Mouse (Mus musculus) forebrain, embryonic 10.5 days (tissue): ENCODE data around the gene Magi2. TPM values are rescaled to one million over a fixed set of nuclear protein-coding genes. Genes with fewer than 3 reads are reported as not detected.

Source experiments
- DNase-seq: peaks from one replicate; pipeline ENCODE4 v3.0.0-alpha.2; 2017; ENCODE audit warnings: low spot score; ENCODE audit errors: extremely low spot score
- H3K27ac ChIP-seq: fragments of 300-500 bp; sonication (generic); 2 replicates; pipeline ENCODE4 v1.5.1; 2016; ENCODE audit warnings: mild to moderate bottlenecking
- H3K27me3 ChIP-seq: fragments of 300-500 bp; sonication (generic); 2 replicates; pipeline ENCODE4 v1.6.1; 2016; ENCODE audit warnings: mild to moderate bottlenecking; ENCODE audit not compliant: poor library complexity, severe bottlenecking
- H3K36me3 ChIP-seq: fragments of 300-500 bp; sonication (generic); replicated peaks from 2 replicates; pipeline ENCODE4 v1.6.1; 2016; ENCODE audit warnings: mild to moderate bottlenecking, moderate library complexity
- H3K4me1 ChIP-seq: fragments of 300-500 bp; sonication (generic); 2 replicates; pipeline ENCODE4 v1.6.1; 2016
- H3K4me3 ChIP-seq: fragments of 300-500 bp; sonication (generic); 2 replicates; pipeline ENCODE4 v1.5.1; 2016; ENCODE audit warnings: mild to moderate bottlenecking, moderate library complexity
- H3K9me3 ChIP-seq: fragments of 300-500 bp; sonication (generic); 2 replicates; pipeline ENCODE4 v1.6.1; 2016; ENCODE audit warnings: mild to moderate bottlenecking, moderate library complexity
- WGBS: fragments of 180-500 bp; shearing (Covaris S2); methylation state at CpG from one replicate; pipeline ENCODE4 v1.1.7; 2016; 5-methylcytosine and 5-hydroxymethylcytosine counted together
- polyA plus RNA-seq: library from polyadenylated mRNA; unstranded; fragments of >200 nt; fragmentation: Nextera tagmentation; extraction: Ambion mirVana; gene quantifications from 2 replicates; pipeline ENCODE4 v1.2.1, GENCODE M21; 2016

Magi2 gene
- polyA plus RNA-seq, 1 experiment from 2014 or later = 7.4 TPM

- no peaks in the 10 kb centered on the region for H3K36me3 ChIP-seq
- H3K4me1 ChIP-seq = no peaks in the 10 kb centered on the region
- H3K9me3 ChIP-seq = no peaks in the 10 kb centered on the region
- H3K27ac ChIP-seq = no peak overlapping the region
- no peaks in the 10 kb centered on the region for H3K27me3 ChIP-seq
- DNase-seq = no peak
- H3K4me3 ChIP-seq = no peak overlapping the region
Measured at GRCm38 (mm10) chr5:20415320-20415719, 1188.5 kb downstream of the Magi2 start.

- DNase-seq = no peak
Measured at GRCm38 (mm10) chr5:20417348-20417747, 1190.5 kb downstream of the Magi2 start.

GRCm38 (mm10) chr5:20432148-20432813 lies 1205.4 kb downstream of the Magi2 start:
- H3K4me3 ChIP-seq = no peak overlapping the region
- 53% methylated on average over 9 of the region's 9 CpGs for WGBS
- H3K9me3 ChIP-seq = no peaks in the 10 kb centered on the region
- H3K36me3 ChIP-seq = no peaks in the 10 kb centered on the region
- no peak overlapping the region for H3K27ac ChIP-seq
- no peaks in the 10 kb centered on the region for H3K27me3 ChIP-seq
- H3K4me1 ChIP-seq = no peaks in the 10 kb centered on the region
- DNase-seq = no peak

More at GRCm38 (mm10) chr5:20417348-20417747, 1190.5 kb downstream of the Magi2 start:
- H3K36me3 ChIP-seq = no peaks in the 10 kb centered on the region
- H3K4me1 ChIP-seq = no peaks in the 10 kb centered on the region
- no peak overlapping the region for H3K27ac ChIP-seq
- no peaks in the 10 kb centered on the region for H3K9me3 ChIP-seq
- no peaks in the 10 kb centered on the region for H3K27me3 ChIP-seq
- no peak overlapping the region for H3K4me3 ChIP-seq

GRCm38 (mm10) chr5:20446471-20447174 lies 1219.8 kb downstream of the Magi2 start:
- Histone ChIP-seq H3K4me3 (no peak overlapping the region), H3K9me3 (no peaks in the 10 kb centered on the region), H3K27me3 (no peaks in the 10 kb centered on the region), H3K27ac (no peak overlapping the region), H3K4me1 (no peaks in the 10 kb centered on the region), H3K36me3 (no peaks in the 10 kb centered on the region)
- 84% methylated on average over 4 of the region's 4 CpGs for WGBS
- no peak for DNase-seq

GRCm38 (mm10) chr5:20456106-20456505 lies 1229.3 kb downstream of the Magi2 start:
- Histone ChIP-seq H3K27ac (no peak overlapping the region), H3K4me3 (no peak overlapping the region), H3K4me1 (no peaks in the 10 kb centered on the region), H3K36me3 (no peaks in the 10 kb centered on the region), H3K9me3 (no peaks in the 10 kb centered on the region), H3K27me3 (no peaks in the 10 kb centered on the region)
- DNase-seq = no peak
- WGBS = 62% methylated on average over 3 of the region's 3 CpGs

- Histone ChIP-seq H3K27ac (no peak overlapping the region), H3K36me3 (no peaks in the 10 kb centered on the region), H3K4me3 (no peak overlapping the region), H3K4me1 (no peaks in the 10 kb centered on the region), H3K9me3 (no peaks in the 10 kb centered on the region), H3K27me3 (no peaks in the 10 kb centered on the region)
- no peak for DNase-seq
- WGBS = 89% methylated on average over 7 of the region's 7 CpGs
Measured at GRCm38 (mm10) chr5:20457742-20458510, 1231.1 kb downstream of the Magi2 start.

- 77% methylated on average over 2 of the region's 2 CpGs for WGBS
- no peaks in the 10 kb centered on the region for H3K27me3 ChIP-seq
- H3K27ac ChIP-seq = no peak overlapping the region
- no peak overlapping the region for H3K4me3 ChIP-seq
- DNase-seq = no peak
- no peaks in the 10 kb centered on the region for H3K4me1 ChIP-seq
- H3K9me3 ChIP-seq = no peaks in the 10 kb centered on the region
- H3K36me3 ChIP-seq = no peaks in the 10 kb centered on the region
Measured at GRCm38 (mm10) chr5:20461709-20462108, 1234.9 kb downstream of the Magi2 start.

- Histone ChIP-seq H3K27me3 (no peaks in the 10 kb centered on the region), H3K4me3 (no peak overlapping the region), H3K9me3 (no peaks in the 10 kb centered on the region), H3K36me3 (no peaks in the 10 kb centered on the region), H3K4me1 (no peaks in the 10 kb centered on the region), H3K27ac (no peak overlapping the region)
- DNase-seq = no peak
- 88% methylated on average over 2 of the region's 2 CpGs for WGBS
Measured at GRCm38 (mm10) chr5:20462376-20462775, 1235.5 kb downstream of the Magi2 start.

- H3K4me3 ChIP-seq = no peak overlapping the region
Measured at GRCm38 (mm10) chr5:20469721-20470120, 1242.9 kb downstream of the Magi2 start.

GRCm38 (mm10) chr5:20470466-20470865 lies 1243.6 kb downstream of the Magi2 start:
- no peaks in the 10 kb centered on the region for H3K36me3 ChIP-seq
- no peak overlapping the region for H3K27ac ChIP-seq
- H3K9me3 ChIP-seq = peaks cover 3% of the 10 kb centered on the region; the same call in 1 of the 2 replicates
- H3K27me3 ChIP-seq = no peaks in the 10 kb centered on the region
- H3K4me1 ChIP-seq = no peaks in the 10 kb centered on the region
- H3K4me3 ChIP-seq = no peak overlapping the region
- peak; percentile 17 for DNase-seq

More at GRCm38 (mm10) chr5:20469721-20470120, 1242.9 kb downstream of the Magi2 start:
- H3K36me3 ChIP-seq = no peaks in the 10 kb centered on the region
- H3K27me3 ChIP-seq = no peaks in the 10 kb centered on the region
- no peaks in the 10 kb centered on the region for H3K4me1 ChIP-seq
- H3K27ac ChIP-seq = no peak overlapping the region
- DNase-seq = no peak
- 78% methylated on average over 3 of the region's 3 CpGs for WGBS
- H3K9me3 ChIP-seq = peaks cover 3% of the 10 kb centered on the region; the same call in 1 of the 2 replicates

GRCm38 (mm10) chr5:20484505-20484904 lies 1257.7 kb downstream of the Magi2 start:
- H3K4me3 ChIP-seq = no peak overlapping the region
- no peaks in the 10 kb centered on the region for H3K9me3 ChIP-seq
- H3K27ac ChIP-seq = no peak overlapping the region
- 93% methylated on average over 7 of the region's 7 CpGs for WGBS
- H3K27me3 ChIP-seq = no peaks in the 10 kb centered on the region
- H3K36me3 ChIP-seq = no peaks in the 10 kb centered on the region
- DNase-seq = no peak
- no peaks in the 10 kb centered on the region for H3K4me1 ChIP-seq

- no peak for DNase-seq
- no peaks in the 10 kb centered on the region for H3K36me3 ChIP-seq
- H3K27ac ChIP-seq = no peak overlapping the region
- no peaks in the 10 kb centered on the region for H3K9me3 ChIP-seq
- 87% methylated on average over 2 of the region's 2 CpGs for WGBS
- H3K4me3 ChIP-seq = no peak overlapping the region
- H3K27me3 ChIP-seq = no peaks in the 10 kb centered on the region
- H3K4me1 ChIP-seq = peaks cover 2% of the 10 kb centered on the region; the same call in 1 of the 2 replicates
Measured at GRCm38 (mm10) chr5:20491911-20492310, 1265.1 kb downstream of the Magi2 start.

GRCm38 (mm10) chr5:20492679-20493078 lies 1265.8 kb downstream of the Magi2 start:
- no peaks in the 10 kb centered on the region for H3K9me3 ChIP-seq
- no peaks in the 10 kb centered on the region for H3K27me3 ChIP-seq
- H3K4me3 ChIP-seq = no peak overlapping the region
- no peak overlapping the region for H3K27ac ChIP-seq
- peaks cover 2% of the 10 kb centered on the region; the same call in 1 of the 2 replicates for H3K4me1 ChIP-seq
- 92% methylated on average over 7 of the region's 7 CpGs for WGBS
- no peaks in the 10 kb centered on the region for H3K36me3 ChIP-seq
- DNase-seq = no peak
